11 mouse cellular contexts compared by ENCODE assay signal in genomic region chr6:49586553-49586952, GRCm38 (mm10).
"Had no signal": no experiment of that assay in that cellular context is flagged by ENCODE, and none has a peak within 500 bp of the region (broad histone marks: within the 10 kb centered on the region; RNA-seq: fewer than 3 reads in every experiment).

No protein-coding gene starts in this region.

- DNase-seq: kidney, postnatal 25 days; lung, embryonic 14.5 days; lung, postnatal 10 days; lung, postnatal 4 days; right cerebral cortex, postnatal 14 days; thymus, postnatal 4 days had no signal

- H3K4me2 ChIP-seq: limb, embryonic 15.5 days; liver, embryonic 12.5 days; lung, embryonic 14.5 days; midbrain, embryonic 11.5 days; midbrain, embryonic 15.5 days had no signal

- H3K9me3 ChIP-seq: limb, embryonic 15.5 days; liver, embryonic 12.5 days; megakaryocyte, embryonic 14.5 days; midbrain, embryonic 15.5 days had no signal

- ATAC-seq: liver, embryonic 12.5 days; midbrain, embryonic 15.5 days had no signal

- H3K36me3 ChIP-seq: limb, embryonic 15.5 days; liver, embryonic 12.5 days; midbrain, embryonic 15.5 days had no signal

- H3K4me3 ChIP-seq: limb, embryonic 15.5 days; liver, embryonic 12.5 days; megakaryocyte, embryonic 14.5 days; midbrain, embryonic 15.5 days had no signal

- H3K9ac ChIP-seq: limb, embryonic 15.5 days; liver, embryonic 12.5 days; lung, embryonic 14.5 days; midbrain, embryonic 15.5 days had no signal

- H3K27me3 ChIP-seq: limb, embryonic 15.5 days; liver, embryonic 12.5 days; midbrain, embryonic 15.5 days had no signal

- H3K27ac ChIP-seq: limb, embryonic 15.5 days; liver, embryonic 12.5 days; midbrain, embryonic 15.5 days had no signal

- H3K4me1 ChIP-seq: limb, embryonic 15.5 days; liver, embryonic 12.5 days; megakaryocyte, embryonic 14.5 days had no signal
